ENCODE assay signal across 8 mouse cellular contexts in the genomic region with DNA sequence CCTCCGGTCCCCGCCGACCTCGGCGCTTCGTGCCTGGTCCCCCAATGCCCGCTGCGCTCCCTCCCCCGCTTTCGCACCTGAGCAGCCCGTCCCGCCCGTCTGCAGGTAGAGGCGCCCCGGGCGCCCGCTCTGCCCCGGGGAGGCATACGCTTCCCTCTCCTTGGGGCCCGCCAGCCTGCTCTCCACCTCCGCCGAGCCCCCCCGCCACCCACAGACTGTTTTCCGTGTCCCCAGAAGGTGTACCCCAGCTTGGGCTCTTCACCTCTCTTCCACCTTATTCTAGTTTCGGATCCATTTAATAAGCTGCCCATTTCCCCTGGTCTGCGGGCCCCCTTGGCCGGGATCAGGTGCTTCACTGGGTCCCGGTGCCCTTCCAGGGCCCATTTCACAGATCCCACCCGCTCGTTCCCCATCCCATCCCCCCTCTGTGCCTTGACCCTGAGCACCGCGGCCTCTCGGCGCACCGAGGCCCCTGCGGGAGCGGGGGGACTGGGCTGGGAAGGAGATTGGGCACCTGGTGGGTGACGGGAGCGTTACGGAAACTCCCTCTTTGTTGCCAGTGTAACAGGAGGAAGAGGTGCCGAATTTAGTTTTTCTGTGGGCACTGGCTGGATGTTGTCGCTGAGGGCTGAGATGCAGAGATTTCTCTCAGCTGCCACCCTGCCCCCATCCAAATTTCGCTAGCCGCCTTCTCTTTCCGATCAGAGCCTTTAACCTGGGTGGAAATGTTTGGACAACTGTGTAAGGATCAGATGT. TPM values are rescaled to one million over a fixed set of nuclear protein-coding genes. Genes with fewer than 3 reads are reported as not detected.
DNase-seq lines count a peak whose midpoint lies in the region; ATAC-seq and TF ChIP-seq lines count a peak whose summit lies in the region.

No protein-coding gene starts in this region.

- no peak for TF ChIP-seq EP300 in MEL (IDR thresholded peaks at IDR 0.05; ENCODE audit: low read depth in 1 of 2, low read length in 2 of 2)

- peaks cover 1% of the 10 kb centered on the region; the same call in 1 of the 2 replicates for H3K79me2 ChIP-seq in MEL (ENCODE audit: control insufficient read depth, insufficient read depth, low read length, poor library complexity)

- under 1% methylated on average over 38 of the region's 45 CpGs for WGBS in hindbrain, embryonic 12.5 days

- TF ChIP-seq CTCF in MEL (IDR thresholded peaks at IDR 0.05 in 2 of 3, conservative IDR thresholded peaks at IDR 0.05 in 1 of 3; ENCODE audit: control insufficient read depth in 1 of 3, insufficient read depth in 1 of 3, low read depth in 2 of 3, low read length in 3 of 3, poor library complexity in 1 of 3, severe bottlenecking in 1 of 3) = no peak

- peaks cover 0 to 4% of the 10 kb centered on the region in 2 experiments; a peak in 2 of 4 replicates for H3K4me1 ChIP-seq in MEL (ENCODE audit: control insufficient read depth in 1 of 2, insufficient read depth in 2 of 2, low read length in 2 of 2)
- H3K4me1 ChIP-seq in hindbrain, embryonic 12.5 days = peaks cover 25% of the 10 kb centered on the region

- peaks cover 0 to 5% of the 10 kb centered on the region in 2 experiments; a peak in 2 of 4 replicates for H3K36me3 ChIP-seq in MEL (ENCODE audit: control insufficient read depth in 1 of 2, insufficient read depth in 2 of 2, low read length in 2 of 2)
- no peaks in the 10 kb centered on the region for H3K36me3 ChIP-seq in hindbrain, embryonic 12.5 days

- H3K4me3 ChIP-seq in MEL (ENCODE audit: control insufficient read depth in 1 of 2, insufficient read depth in 1 of 2, low read depth in 2 of 2, low read length in 2 of 2) = peak overlapping the region; percentile 62 to 79
- peak overlapping the region; percentile 86 for H3K4me3 ChIP-seq in hindbrain, embryonic 12.5 days

- ATAC-seq in frontal cortex, adult (ENCODE audit: low TSS enrichment) = peak; percentile 39
- ATAC-seq in hindbrain, embryonic 12.5 days (ENCODE audit: low FRiP score) = peak; percentile 33

- peak overlapping the region; percentile 97 for H3K9ac ChIP-seq in MEL (ENCODE audit: control insufficient read depth, low read depth, low read length, poor library complexity, severe bottlenecking)
- peak overlapping the region; percentile 80 for H3K9ac ChIP-seq in hindbrain, embryonic 12.5 days

- no peak overlapping the region for H3K27ac ChIP-seq in MEL (ENCODE audit: control insufficient read depth, low read depth, low read length)
- peak overlapping the region; percentile 81 for H3K27ac ChIP-seq in hindbrain, embryonic 12.5 days

- no peak for TF ChIP-seq POLR2A in MEL (IDR thresholded peaks at IDR 0.05; ENCODE audit: control insufficient read depth in 1 of 2, insufficient read depth in 1 of 2, low read depth in 1 of 2, low read length in 2 of 2, poor library complexity in 1 of 2)

- no peak for TF ChIP-seq RAD21 in MEL (IDR thresholded peaks at IDR 0.05; ENCODE audit: low read depth, low read length)

- no peaks in the 10 kb centered on the region for H3K27me3 ChIP-seq in MEL (ENCODE audit: control insufficient read depth in 1 of 2, insufficient read depth in 2 of 2, low read length in 2 of 2)
- H3K27me3 ChIP-seq in hindbrain, embryonic 12.5 days = peaks cover 8% of the 10 kb centered on the region; the same call in 1 of the 2 replicates

- DNase-seq in MEL (ENCODE audit: low read depth, low spot score) = no peak
- DNase-seq in cerebellum, adult 11-12 months = peak; percentile 81
- peak; percentile 57 to 60 for DNase-seq in layer of hippocampus, postnatal 14 days (ENCODE audit: low spot score in 2 of 2)
- DNase-seq in lung, postnatal 25 days (ENCODE audit: low spot score) = peak; percentile 38
- DNase-seq in retina, embryonic 14.5 days (ENCODE audit: low spot score) = peak; percentile 32
- DNase-seq in yolk sac, embryonic 10.5 days (ENCODE audit: low spot score) = peak; percentile 13

- no peaks in the 10 kb centered on the region for H3K9me3 ChIP-seq in MEL (replicated peaks; ENCODE audit: insufficient read depth, low read length)
- H3K9me3 ChIP-seq in hindbrain, embryonic 12.5 days (replicated peaks) = no peaks in the 10 kb centered on the region

- peak overlapping the region; percentile 99 for H3K4me2 ChIP-seq in hindbrain, embryonic 12.5 days (replicated peaks)

TF ChIP-seq in MEL, 35 proteins besides CTCF, POLR2A, EP300 and RAD21:
- TF ChIP-seq CHD1 (IDR thresholded peaks at IDR 0.05; ENCODE audit: low read depth, low read length) = no peak
- TF ChIP-seq ELF1 (IDR thresholded peaks at IDR 0.05; ENCODE audit: low read depth, low read length) = no peak
- no peak for TF ChIP-seq USF1 (IDR thresholded peaks at IDR 0.05; ENCODE audit: low read depth, low read length)
- TF ChIP-seq ZNF384 (IDR thresholded peaks at IDR 0.05; ENCODE audit: low read depth, low read length) = no peak
- no peak for TF ChIP-seq MAZ (IDR thresholded peaks at IDR 0.05; ENCODE audit: low read depth, low read length)
- TF ChIP-seq MAX (IDR thresholded peaks at IDR 0.05; ENCODE audit: low read length) = no peak

RNA-seq across cellular contexts. Expression of a gene that starts 0.8 kb away (rescaled TPM):
- total RNA-seq in MEL (2012; rRNA removed) = 9.2 and 9.6 TPM in 2 replicates
- polyA plus RNA-seq in MEL (2012; ENCODE audit: insufficient read depth in 1 of 2, insufficient read length in 2 of 2, low read depth in 1 of 2, low replicate concordance in 2 of 2, missing spikeins in 1 of 2) = 10 to 100 TPM in 1 of 2 experiments, not detected in 1; 10.6 TPM
- 21.4 and 22.0 TPM in 2 replicates for polyA plus RNA-seq in hindbrain, embryonic 12.5 days (2016; fragmentation: Nextera tagmentation; extraction: Ambion mirVana)
- total RNA-seq in layer of hippocampus, postnatal 14 days (2021) = 100 to 1,000 TPM; 101 to 110 TPM
